Mouse (Mus musculus): ENCODE data around the gene Wdr83.

DNA sequence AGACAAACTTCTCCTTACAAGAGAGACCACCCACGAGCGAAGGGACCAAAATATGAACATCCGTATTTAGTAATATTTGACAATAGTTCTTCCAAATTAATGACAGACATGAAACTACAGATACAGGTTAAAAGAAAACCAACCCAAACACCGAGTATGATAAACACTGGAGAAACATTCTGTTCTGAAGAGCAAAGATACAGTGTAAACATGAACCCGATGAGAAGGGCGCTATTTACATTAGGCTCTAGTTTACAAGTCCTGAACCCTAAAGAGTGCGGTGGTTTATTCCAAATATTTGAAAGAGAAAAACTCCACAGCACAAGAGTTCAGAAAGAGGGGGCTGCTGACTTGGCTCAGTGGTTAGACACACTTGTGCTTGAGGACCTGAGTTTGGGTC, 35.9 kb upstream of the Wdr83 start:
- TF ChIP-seq CTCF (IDR thresholded peaks at IDR 0.05; ENCODE audit: low read depth), result no peak
- no peak for TF ChIP-seq EP300 (optimal IDR thresholded peaks at IDR 0.05)
